Mouse (Mus musculus) cerebellum, adult 11-12 months (tissue): ENCODE data around the gene Rd3l.
A peak's percentile ranks its signal among the peaks of the same experiment; 100 is the strongest.

Experiments
- DNase-seq: peaks from one replicate; pipeline ENCODE4 v3.0.0; 2022

The Rd3l gene

DNA sequence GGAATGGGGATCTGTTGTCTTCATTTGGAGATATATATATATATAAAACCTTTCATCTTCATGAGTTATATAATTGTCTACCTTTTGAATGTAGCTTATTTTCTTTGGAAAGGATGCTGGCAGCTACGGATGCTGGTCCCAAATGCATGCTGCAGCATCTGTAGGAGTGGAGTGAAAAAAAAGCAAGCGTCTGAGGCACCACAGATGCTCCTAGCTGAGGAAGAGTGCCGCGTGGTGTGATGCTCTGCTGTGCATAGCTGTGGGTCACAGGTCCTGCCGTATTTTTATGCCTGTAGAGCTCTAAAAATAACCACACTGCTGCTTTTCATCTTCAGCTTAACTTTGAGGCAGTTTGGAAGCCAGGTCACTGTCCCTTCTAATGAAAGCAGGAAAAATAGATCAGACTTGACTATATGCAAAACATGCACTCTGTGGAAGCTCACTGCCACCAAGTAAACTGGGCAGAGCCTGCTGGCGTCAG, at the start of gene Rd3l:
Gene Rd3l, minus strand, starts transcription at position 431 of the 481 bp plus-strand sequence.
- DNase-seq: no peak

DNA sequence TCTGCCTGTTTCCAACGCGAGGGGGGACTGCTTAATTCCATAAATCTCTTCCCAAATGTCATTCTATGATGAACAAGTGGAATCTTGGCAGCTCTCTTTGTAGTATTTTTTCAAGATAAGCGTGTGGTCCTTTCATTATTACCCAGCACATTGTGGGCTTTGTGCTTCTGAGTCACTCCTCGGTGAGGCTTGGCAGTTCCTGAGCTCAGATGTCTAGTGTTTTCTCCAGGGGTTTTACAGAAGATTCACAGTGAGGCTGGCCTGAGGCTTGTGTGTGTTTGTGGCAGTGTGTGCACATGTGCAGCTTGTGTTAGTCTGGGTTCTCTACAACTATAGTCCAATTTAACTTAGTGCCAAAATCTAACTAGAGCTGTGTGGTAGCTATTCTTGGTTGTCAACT, 46.3 kb upstream of the Rd3l start:
- no peak for DNase-seq

DNA sequence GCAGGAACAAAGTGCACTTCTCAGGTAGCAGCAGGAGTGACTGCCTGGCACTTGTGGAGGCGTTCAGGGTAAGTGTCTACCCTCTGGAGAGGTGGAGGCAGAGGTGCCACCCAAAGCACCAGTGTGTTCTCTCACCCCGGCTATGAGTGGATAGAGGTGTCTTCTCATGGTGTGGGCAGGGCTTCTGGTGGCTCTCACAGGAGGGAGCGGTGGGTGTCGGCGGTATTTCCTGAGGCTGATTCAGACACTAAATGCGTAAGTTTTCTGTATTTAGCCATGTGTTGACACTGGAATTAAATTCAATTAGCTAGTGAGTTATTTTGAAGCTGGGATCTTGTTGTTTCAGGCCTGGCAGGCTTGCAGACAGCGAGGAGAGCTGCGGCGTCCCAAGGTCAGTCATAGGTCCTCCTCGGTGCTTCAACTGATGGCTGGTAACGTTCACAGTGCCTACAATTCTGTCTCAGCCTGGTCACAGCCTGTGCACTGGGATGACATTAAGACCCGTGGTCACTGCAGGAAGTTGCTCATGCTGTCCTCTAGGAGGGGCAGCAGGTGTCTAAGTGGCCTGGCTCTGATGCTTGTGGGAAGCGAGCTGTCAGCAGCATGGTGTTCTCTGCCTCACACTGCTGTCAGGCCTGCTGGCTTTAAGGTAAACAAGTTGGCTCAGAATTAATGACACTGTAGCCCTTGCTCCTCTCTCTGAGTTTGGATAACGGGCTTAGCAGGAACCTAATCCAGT, 45.0 kb upstream of the Rd3l start:
- DNase-seq: no peak

DNA sequence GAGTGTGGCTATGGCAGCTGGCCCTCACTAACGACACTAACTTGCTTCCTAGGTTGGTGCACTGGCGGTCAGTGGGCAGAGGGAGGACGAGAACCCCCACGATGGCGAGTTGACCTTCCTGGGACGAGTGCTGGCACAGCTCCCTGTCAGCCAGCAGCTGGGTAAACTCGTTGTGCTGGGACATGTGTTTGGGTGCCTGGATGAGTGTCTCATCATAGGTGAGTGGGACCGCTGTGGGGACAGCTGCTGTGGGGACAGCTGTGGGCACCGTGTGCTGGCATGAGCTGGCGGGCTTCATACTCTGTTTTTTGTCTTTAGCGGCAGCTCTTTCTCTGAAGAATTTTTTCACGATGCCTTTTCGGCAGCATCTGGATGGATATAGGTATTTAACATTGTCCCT, 44.3 kb upstream of the Rd3l start:
- no peak for DNase-seq

DNA sequence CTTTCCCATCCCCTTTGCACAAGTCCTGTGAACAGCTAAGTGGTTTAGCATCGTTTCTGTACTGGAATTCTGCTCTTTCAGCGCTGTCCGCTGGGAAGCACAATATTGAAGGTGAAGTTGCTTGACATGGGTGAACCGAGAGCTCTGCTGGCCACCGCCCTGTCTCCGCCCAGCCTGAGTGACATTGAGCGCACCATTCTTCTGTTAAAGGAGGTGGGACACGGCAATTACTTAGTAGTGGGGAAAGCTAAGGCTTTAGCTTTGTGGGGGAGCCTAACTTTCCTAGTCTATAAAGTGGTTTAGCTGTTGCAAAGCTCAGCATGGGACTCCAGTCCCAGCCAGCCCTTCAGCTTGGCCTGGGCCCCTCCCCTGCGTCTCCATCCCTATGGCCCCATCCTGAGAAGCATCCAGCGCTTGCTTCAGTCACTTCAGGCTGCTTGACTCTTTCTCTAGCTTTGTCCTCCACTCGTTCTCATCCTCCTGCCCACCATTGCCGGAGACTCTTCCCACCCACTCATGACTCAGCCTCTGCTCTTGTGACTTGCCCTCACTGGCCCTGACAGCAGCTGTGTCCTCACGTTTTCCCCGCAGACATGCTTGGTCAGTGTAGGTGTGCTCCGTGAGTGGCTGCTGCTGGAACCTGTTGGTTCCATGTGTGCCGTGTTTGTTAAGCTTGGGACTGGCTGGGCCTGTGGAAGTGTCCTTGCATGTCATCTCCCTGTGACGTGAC, 43.6 kb upstream of the Rd3l start:
- no peak for DNase-seq

DNA sequence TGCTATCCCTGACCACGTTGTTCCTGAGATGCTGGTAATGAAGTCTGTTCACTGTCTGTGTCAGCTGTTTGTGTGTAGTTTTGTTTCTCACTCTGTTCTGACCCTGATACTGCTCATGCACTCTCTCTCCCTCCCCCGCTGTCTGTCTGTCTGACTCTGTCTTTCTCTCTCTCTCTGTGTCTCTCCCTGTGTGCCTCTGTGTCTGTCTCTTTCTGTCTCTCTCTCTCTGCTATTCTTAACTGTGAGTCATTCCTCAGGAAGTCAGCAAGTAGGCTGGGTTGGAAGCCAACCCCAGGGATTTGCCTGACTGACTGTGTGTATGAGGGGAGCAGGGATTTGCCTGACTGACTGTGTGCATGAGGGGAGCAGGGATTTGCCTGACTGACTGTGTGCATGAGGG, 42.2 kb upstream of the Rd3l start:
- DNase-seq: no peak

DNA sequence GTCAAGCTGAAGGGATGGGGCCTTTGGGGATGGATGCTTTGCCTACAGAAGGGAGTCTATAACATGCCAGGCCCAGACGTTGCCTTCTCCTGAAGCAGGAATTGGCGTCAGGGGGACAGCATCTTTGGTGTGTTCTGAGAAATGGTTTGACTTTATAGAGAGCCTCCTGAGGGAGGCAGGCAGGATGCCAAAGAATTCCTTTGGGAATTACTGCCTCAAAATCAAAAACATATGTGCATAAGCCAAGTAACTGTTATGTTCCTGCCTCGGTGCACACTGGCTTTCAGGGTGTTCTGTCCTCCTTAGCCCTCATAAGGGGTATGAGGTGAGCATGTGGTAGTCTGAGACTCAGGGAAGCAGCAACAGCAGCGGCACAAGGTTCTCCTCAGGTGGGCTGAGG, 35.2 kb upstream of the Rd3l start:
- DNase-seq: no peak

DNA sequence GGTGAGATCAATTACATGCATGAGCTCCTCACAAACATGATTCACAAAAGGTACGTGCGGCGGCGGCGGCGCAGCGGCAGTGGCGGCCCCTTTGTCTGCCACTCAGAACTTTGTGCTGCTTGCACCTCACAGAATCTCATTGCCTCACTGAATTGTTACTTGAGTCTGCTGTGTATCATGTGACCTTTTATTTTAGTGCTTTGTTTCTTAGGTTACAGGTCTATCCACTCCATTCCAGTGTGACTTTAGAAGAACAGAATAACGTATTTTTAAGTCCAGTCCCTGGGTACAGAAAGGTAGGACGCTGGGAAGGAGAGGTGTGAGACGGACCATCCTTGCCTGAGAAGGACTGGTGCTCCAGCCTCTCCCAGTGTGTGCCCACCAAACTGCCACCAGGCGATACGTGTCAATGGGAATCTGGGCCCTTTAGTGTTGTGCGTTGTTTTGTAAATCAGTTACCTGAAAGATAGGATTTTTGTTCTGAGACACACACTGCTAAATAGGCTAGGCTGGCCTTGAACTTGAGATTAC, 32.2 kb upstream of the Rd3l start:
- DNase-seq: no peak

DNA sequence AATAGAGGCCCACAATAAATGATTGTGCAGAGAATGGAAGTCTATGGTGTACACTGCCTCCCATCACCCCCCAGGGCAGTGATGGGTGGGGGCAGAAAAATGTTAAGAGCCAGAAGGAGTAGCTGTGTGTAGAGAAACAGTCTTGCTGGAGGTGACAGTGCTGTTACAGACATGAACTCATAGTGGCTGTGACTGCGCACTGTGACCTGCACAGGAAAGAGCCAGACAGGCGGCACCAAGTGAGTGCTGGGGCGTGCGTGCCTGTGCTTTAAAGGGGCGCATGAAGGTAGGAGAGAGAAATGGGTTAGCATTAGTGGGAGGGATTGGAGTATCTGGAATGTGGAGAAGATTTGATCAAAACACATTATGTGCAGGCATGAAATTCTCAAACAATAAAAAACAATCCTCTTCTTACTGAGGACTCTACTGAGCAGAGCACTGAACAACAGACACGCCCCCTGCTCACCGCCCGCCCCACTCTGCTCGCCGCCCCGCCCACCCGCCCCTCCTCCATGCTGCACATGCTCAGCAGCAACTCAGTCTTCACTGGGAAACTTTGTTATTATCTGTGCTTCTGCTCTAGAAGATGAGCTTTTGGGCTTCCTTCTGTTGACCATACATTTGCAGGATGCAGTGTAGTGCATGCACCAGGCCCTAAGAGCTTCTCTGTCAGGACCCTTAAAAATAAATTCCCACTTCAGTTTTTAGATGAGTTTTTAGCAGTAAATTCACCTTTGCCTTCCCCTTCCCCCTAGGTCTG, 31.6 kb upstream of the Rd3l start:
- no peak for DNase-seq

DNA sequence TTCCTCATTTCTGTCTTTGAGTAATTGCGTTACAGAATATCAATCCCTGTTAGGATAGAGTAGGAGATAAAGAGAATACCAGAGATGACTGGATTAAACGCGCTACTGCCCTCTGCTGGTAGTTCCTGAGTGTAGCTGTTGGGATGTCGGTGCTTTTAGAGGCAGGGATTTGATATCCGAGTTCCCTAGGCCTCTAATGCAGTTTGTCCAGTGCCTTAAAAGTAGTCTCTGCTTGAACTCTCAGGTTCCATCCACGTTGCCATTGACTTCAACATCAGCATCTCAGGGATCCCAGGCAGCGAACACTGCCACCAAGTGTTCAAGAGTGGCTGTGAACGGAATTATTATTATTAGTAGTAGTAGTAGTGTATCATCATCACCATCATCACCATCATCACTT, 20.1 kb upstream of the Rd3l start:
- peak; percentile 36 for DNase-seq

DNA sequence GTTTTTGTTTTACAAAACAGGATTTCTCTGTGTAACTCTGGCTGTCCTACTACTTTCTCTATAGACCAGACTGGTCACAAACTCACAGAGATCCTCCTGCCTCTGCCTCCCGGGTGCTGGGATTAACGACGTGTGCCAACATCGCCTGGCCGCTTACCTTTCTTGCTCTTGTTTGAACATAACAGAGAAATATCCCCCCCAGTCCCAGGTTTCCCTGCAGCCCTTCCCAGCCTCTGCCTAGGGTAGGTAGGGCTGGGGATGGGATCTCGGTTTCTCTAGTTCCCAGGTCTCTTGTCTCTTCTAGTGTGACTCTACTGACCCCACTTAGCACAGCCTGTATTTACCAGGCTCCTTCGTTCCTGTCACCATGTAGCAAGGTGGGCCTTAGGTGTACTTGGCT, 18.6 kb upstream of the Rd3l start:
- DNase-seq: no peak

DNA sequence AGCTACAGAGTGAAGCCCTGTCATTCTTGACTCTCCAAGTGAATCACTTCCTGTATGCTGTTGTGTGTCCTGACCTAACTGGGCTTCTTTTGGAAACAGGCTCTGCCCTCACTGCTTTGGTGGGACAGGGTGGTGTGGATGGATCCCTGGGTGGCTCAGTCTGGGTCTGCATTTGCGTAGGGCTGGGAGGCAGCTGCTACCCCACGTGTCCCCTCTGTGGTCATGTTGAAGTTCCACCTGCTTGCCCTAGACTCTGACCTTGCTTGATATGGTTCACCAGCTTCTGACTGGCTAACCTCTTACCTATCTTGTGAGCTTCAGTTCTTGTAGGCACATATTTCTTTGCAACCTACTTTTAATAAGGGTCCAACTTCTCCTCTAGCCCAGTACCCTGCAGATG, 14.0 kb upstream of the Rd3l start:
- DNase-seq: no peak

DNA sequence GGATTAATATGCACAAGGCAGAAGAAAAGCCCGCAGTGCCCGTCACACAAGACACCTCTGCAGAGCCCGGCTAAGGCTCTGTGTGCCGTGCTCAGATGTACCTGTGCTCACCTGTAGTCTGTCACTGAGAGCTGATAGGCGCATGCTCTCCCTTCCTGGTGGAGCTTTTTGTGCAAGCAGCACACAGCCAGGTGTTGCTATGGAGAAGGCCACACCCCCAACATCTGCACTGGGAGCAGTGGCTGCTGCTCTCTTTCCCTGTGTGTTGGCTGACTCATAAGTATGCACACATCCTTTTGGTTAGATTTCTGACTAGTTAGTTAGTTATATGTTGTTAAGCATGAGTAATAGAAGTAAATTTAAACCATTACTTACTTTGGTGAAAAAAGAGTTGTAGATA, 11.5 kb upstream of the Rd3l start:
- no peak for DNase-seq

DNA sequence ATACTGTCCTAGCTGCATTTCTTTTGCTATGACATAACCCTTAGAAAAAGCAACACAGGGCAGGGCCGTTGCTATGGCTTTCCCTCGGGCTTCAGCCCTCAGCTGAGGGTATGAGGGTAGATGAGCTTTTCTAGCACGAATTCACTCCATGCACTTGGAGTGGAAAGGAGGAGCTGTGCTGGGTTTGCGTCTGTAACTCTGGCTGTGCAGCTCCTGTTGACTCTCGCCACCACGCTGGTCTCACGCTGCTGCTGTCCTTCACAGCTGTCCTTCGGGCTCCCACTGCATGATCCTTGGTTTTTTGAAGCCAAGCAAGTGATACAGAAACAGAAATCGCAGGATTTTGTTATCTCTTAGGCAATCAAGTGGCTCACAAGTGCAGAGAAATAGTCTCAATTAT, 5.6 kb upstream of the Rd3l start:
- DNase-seq: no peak

DNA sequence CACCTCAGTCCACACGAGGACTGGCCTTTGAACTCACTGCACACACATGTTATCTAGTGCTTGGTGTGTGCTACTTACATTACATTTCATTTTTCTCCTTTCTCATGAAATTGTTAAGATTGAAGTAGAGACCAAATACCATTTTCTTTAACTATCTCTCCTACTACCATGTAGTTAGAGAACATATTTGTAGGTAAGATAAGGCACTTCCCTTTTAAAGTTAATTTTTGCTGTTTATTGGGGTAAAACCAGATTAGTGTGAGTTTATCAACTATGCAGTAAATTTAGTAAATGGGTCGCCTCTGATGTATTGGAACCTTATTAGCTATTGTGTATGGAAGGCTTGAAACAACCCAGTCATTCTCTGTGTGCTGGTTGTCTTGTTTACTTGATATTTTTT, 2.0 kb upstream of the Rd3l start:
- DNase-seq: no peak

DNA sequence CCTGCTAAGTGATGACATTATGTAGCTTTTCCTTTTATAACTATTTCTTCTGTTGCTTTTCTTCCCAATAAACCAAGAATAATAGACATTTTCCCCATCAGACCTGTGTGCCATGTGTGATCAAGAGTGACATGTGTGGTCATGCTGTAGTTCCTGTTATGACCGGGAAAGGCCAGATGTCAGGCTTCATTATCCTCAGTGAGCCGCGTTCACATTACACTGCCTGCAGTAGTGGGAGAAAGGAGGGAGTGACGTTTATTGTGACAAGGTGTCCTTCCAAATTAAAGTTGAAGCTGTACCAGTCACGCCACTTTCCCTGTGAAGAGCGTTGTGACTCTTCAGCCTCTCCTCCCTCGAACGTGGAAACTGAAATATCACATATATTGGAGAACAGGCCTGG, 714 bp upstream of the Rd3l start:
- no peak for DNase-seq

DNA sequence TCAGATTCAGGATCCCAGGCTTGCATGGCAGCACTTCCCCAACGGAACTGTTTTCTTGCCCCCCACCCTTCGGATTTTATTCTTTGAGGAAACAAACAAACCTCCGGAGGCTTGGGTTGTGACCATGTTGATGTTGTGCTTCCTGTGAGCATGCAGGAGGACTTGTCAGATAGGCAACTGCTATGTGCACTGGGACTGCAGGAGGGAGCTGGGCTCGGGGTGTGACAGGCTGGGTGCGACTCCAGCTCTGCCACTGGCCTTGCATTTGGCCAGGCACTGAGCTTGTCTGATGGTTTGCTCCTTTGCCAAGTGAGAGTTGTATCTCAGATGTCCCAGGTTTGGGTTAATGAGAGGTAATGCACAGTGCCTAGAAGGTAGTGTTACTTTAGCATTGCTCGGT, 2.8 kb downstream of the Rd3l start:
- DNase-seq: no peak

DNA sequence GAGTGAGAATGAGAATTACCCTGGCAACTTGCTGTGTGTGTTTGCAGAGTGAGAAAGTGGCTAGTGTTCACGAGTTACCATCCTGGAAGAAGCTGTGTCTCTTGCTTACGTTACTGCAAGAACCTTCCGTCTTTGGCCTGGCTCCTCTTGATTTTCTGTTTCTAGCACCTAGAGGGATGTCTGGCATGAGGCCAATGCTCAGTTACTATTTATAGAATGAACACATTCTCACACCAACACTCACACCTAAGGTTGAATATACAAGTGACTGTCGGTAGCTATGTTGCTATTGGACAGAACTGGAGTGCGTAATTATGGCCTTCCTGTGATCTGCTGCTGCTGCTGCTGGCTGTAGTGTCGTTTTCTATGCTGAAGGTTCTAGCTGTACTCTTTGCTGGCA, 4.0 kb downstream of the Rd3l start:
- DNase-seq: no peak

DNA sequence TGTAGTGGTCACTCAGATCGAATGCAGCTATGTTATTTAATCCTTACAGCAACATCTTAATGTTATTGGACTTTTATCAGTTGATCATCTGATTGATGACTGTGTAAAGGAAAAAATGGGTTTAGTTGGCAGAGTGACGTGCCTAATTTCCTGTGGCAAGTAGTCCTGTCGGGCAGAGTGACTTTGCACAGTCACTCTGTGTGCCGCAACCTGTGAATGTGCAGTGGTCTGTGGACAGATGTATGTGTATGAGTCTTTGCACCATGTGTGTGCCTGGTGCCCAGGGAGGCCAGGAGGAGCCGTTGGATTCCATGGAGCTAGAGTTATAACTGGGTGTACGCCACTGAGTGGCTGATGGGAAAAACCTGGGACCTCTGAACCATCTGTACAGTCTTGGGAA, 6.5 kb downstream of the Rd3l start:
- DNase-seq: no peak

DNA sequence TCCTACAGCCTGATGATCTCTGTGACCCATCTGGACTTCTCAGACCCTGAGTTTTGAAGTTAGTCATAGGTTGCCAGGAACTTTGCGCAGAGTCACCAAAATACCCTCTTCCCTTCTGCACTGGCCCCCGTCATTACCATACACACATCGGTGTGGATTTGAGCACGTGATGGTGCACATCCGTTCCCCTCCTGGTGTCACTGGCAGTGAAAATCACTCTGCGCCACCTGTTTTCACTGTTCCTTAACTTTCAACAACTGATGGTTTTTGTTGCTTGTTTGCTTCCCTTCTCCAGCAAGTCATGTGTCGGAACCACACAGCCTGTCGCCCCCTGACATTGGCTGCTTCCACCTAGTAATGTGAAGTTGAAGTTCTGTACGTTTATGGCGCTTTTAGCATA, 8.6 kb downstream of the Rd3l start:
- no peak for DNase-seq

DNA sequence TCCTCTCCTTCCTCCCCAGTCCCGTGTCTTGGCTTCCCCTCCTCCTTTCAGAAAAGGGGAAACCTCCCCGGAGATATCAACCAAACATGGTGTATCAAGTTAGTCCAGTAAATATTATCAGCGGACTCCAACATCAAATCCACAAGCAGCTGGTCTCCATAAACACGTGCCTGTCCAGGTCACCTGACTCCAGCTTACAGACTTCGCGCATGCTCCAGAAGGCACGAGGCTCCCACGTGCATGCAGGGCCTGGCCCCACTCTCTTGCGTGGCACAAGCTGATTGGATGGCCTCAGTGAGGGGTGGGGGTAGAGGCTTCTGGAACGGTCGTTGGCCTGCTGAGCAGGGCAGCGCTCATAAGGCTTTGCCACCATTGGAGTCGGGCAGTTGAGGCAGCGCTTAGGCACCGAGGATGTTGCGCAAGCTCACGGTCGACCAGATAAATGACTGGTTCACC, 9.9 kb downstream of the Rd3l start, which contains the start of gene Tdrd9:
Gene Tdrd9, plus strand, starts transcription at position 329 of the 456 bp plus-strand sequence.
- no peak for DNase-seq

DNA sequence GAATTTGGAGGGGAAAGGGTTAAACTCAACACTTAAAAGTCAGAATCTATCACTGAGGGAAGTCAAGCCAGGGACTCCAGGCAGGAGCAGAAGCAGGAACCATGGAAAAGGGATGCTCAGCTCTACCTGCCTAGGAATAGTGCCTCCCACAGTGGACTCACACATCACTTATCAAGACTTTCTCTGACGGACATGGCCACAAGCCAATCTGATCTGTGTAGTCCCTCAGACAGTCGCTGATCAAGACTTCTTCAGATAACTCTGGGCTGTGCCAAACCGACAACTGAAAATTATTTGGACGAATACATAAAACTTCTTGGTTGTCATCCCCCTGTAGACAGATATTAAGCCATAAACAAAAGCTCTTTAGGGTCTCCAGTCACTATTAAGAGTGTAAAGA, 11.0 kb downstream of the Rd3l start:
- no peak for DNase-seq

DNA sequence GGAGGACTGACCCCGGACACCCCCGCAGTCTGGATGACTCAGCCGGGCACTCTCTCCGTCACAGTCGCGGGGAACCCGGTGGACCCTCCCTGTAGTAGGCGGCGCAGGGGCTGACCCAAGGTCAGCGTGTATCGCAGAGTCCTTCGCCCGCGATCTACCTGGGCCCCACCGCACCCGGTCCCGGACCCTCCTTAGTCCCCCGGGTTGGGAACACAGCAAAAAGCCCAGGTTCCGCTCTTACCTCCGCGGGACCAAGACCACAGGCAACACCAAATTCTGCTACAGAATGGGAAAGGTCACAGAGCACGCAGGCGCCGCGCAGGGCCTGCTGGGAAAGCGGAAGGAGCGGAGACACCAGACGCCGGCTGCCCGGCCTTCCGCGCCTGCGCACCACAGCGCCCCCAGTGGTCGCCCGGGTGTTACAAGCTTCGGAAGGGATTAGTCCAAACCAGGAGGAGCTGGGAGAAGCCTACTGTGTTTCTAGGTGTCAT, 14.4 kb downstream of the Rd3l start, which contains the start of gene Atp5mpl:
Gene Atp5mpl, minus strand, starts transcription at position 295 of the 491 bp plus-strand sequence.
- DNase-seq: peak; percentile 94
